Mouse (Mus musculus) heart, postnatal 36 days (tissue): ENCODE results near the gene Kcnq1. TPM values are rescaled to one million over a fixed set of nuclear protein-coding genes. Genes with fewer than 3 reads are reported as not detected.

Experiments
- DNase-seq, 2 experiments: peaks; one replicate each; pipeline ENCODE4 v3.0.0; 2021 to 2022
- intact Hi-C: fragments of 180-260 bp; cut with DNase I; formaldehyde crosslinking; loops from one replicate; pipeline ENCODE4 v1.15.1; 2025
- total RNA-seq, 2 experiments: library from RNA; stranded (reverse); gene quantifications; 2 replicates each; pipeline ENCODE4 v1.2.3; 2021

The Kcnq1 gene
- total RNA-seq, 2 experiments from 2014 or later = 34.3 to 37.1 TPM

GRCm38 (mm10) chr7:143167275-143167674, 61.1 kb downstream of the Kcnq1 start:
- intact Hi-C loops = no loop called here
- no peak for DNase-seq

- intact Hi-C loops = no loop called here
- no peak for DNase-seq
Observed at GRCm38 (mm10) chr7:143169371-143169770, 63.2 kb downstream of the Kcnq1 start.

- intact Hi-C loops = no loop called here
- no peak for DNase-seq
Observed at GRCm38 (mm10) chr7:143172914-143173547, 66.9 kb downstream of the Kcnq1 start.

GRCm38 (mm10) chr7:143174633-143175032, 68.5 kb downstream of the Kcnq1 start:
- no peak for DNase-seq
- intact Hi-C loops = loop anchor here (2.0 kb wide), 1 partner anchor 18 kb away; no protein-coding TSS in a partner anchor

- intact Hi-C loops = no loop called here
- peak in 1 of 2 experiments; percentile 12 for DNase-seq
Observed at GRCm38 (mm10) chr7:143178831-143179230, 72.7 kb downstream of the Kcnq1 start.

GRCm38 (mm10) chr7:143180761-143181160, 74.6 kb downstream of the Kcnq1 start:
- intact Hi-C loops = no loop called here
- peak; percentile 70 to 80 for DNase-seq

- no peak for DNase-seq
- intact Hi-C loops = no loop called here
Observed at GRCm38 (mm10) chr7:143181311-143181710, 75.1 kb downstream of the Kcnq1 start.

GRCm38 (mm10) chr7:143185506-143185905, 79.3 kb downstream of the Kcnq1 start:
- no peak for DNase-seq
- intact Hi-C loops = no loop called here

- DNase-seq = no peak
- intact Hi-C loops = no loop called here
Observed at GRCm38 (mm10) chr7:143186378-143186777, 80.2 kb downstream of the Kcnq1 start.

- no peak for DNase-seq
- intact Hi-C loops = no loop called here
Observed at GRCm38 (mm10) chr7:143187181-143187580, 81.0 kb downstream of the Kcnq1 start.

- no peak for DNase-seq
- intact Hi-C loops = no loop called here
Observed at GRCm38 (mm10) chr7:143188589-143188988, 82.4 kb downstream of the Kcnq1 start.

- intact Hi-C loops = no loop called here
- no peak for DNase-seq
Observed at GRCm38 (mm10) chr7:143189965-143190722, 84.0 kb downstream of the Kcnq1 start.

GRCm38 (mm10) chr7:143190911-143191310, 84.7 kb downstream of the Kcnq1 start:
- intact Hi-C loops = no loop called here
- DNase-seq = no peak

- no peak for DNase-seq
- intact Hi-C loops = no loop called here
Observed at GRCm38 (mm10) chr7:143192392-143192791, 86.2 kb downstream of the Kcnq1 start.

GRCm38 (mm10) chr7:143194064-143194463, 87.9 kb downstream of the Kcnq1 start:
- no peak for DNase-seq
- intact Hi-C loops = no loop called here

- no peak for DNase-seq
- intact Hi-C loops = no loop called here
Observed at GRCm38 (mm10) chr7:143197951-143198440, 91.8 kb downstream of the Kcnq1 start.

- intact Hi-C loops = no loop called here
Observed at GRCm38 (mm10) chr7:143198443-143198842, 92.3 kb downstream of the Kcnq1 start.

GRCm38 (mm10) chr7:143201255-143201654, 95.1 kb downstream of the Kcnq1 start:
- intact Hi-C loops = no loop called here
- DNase-seq = no peak

More at GRCm38 (mm10) chr7:143198443-143198842, 92.3 kb downstream of the Kcnq1 start:
- DNase-seq = no peak

GRCm38 (mm10) chr7:143203897-143204296, 97.7 kb downstream of the Kcnq1 start:
- intact Hi-C loops = no loop called here
- DNase-seq = no peak

- intact Hi-C loops = no loop called here
- no peak for DNase-seq
Observed at GRCm38 (mm10) chr7:143207044-143207443, 100.9 kb downstream of the Kcnq1 start.

GRCm38 (mm10) chr7:143210796-143211195, 104.6 kb downstream of the Kcnq1 start:
- peak; percentile 64 to 74 for DNase-seq
- intact Hi-C loops = no loop called here

GRCm38 (mm10) chr7:143251206-143251605, 145.0 kb downstream of the Kcnq1 start:
- intact Hi-C loops = no loop called here
- DNase-seq = no peak
